Mouse (Mus musculus): ENCODE measurements around the gene Hist1h2bh.
A peak's percentile ranks its signal among the peaks of the same experiment; 100 is the strongest.
"Not testable (repeated sequence)": the region's sequence is repeated elsewhere in the genome, so short reads cannot be mapped to it uniquely, and the experiment has no call there.

The Hist1h2bh gene

DNA sequence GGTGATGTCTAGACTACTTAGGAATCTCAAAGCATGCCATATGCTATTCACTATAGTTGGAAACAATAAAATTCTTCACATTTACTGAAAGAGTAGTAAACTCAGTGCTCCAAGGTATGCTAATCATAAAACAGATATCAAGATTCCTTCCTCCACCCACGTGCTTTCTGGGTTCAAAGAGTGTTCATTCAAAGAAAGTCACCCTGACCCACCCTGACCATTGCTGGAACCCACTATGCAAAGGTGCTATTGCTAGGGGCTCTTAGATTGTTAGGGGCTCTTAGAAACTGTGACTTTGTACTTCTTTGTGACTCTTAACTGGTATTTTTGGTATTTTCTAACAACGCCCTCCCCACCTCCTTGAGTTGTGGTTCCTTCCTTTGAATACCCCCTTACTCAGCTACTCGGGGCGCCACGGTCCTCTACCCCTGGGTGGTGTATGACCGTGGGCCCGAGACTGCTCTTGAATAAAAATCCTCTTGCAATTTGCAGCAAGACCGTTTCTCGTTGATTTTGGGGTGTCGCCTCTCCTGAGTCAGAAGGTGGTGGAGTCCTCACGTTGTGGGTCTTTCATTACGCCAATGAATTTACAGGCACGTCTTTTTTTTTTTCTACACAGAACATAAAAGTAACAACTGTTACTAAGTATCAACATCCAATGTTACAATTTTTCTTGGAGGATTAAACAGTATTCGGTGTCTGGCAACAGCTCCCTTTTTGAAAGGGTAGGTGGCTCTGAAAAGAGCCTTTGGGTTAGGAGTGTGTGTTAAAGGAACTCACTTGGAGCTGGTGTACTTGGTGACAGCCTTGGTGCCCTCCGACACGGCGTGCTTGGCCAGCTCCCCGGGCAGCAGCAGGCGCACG lies 30.1 kb upstream of the Hist1h2bh start:
- DNase-seq = not testable (repeated sequence)

DNA sequence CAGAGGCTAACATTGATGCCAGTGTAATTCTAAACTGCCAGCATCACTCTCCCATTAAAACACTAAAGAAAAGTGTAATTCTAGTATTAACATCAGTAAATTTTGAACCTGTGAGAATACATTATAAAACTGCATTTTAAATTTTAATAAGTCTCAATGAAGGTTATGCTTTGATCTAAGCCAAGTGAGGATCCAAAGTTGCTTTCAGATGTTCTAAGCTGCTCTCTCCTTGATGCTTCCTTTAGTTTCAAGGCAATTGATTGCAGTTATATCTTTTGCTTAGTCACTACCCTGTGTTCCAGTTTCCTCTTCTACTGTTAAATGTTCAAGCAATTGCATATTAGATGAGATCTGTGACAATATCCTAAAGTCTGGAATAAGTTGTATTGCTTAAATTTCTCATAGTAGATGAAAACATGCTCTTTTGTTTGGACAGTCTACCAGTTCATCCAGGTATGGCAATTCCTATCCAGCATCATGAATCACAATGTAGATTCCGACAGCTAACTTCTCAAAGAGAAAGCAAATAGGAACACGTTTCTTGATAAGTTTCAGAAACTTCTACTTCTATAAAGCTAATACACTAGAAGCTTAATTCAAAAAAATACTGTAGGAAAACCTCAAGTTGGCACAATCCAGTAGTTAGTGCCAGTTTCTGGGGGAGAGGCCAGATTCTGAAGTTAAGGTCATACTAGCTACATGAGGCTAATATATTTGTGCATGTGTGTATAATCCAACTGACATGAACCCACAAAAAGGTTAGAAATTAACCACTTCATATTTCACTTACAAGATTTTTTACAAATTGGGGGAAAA lies 29.2 kb upstream of the Hist1h2bh start:
- DNase-seq = no peak

DNA sequence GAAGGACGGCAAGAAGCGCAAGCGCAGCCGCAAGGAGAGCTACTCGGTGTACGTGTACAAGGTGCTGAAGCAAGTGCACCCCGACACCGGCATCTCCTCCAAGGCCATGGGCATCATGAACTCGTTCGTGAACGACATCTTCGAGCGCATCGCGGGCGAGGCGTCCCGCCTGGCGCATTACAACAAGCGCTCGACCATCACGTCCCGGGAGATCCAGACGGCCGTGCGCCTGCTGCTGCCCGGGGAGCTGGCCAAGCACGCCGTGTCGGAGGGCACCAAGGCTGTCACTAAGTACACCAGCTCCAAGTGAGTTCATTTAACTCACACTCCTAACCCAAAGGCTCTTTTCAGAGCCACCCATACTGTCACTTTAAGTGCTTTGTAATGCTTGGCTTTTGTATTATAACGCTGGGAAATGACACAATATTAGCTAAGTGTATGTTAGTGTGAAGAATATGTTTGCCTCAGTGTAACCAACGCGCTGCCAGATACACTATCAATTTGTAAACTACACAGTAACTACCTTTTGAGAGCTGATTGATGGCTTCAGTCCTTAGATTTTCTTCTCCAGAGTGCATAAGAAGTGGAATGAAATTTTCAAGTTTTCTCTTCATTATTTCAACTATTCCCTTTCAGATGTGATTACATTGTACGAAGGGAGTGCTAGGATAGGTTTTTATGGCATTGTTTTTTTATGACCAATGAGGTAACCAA lies 28.5 kb upstream of the Hist1h2bh start:
- DNase-seq = not testable (repeated sequence)

DNA sequence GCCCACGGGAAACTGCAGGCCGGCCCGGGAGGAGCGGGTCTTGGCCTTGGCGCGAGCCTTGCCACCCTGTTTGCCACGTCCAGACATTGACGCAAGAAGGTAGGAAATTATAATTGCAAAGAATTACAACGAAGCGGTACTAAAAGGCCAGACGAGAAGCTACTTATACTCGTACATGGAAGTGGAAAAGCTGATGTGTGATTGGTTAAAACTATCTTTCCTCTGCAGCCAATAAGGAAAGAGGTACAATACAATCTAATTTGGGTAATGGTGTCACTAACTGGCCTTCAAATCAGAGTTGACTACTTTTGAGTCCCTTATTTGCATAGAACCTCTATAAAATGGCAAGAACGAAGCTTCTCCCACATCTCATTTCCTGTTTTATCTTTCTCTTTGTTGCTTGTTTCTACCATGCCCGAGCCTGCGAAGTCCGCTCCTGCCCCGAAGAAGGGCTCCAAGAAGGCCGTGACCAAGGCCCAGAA lies 27.9 kb upstream of the Hist1h2bh start, which contains the start of the genes Hist1h2ae and Hist1h2bg:
Gene Hist1h2ae (minus strand): TSS at position 199 of the 482 bp plus-strand sequence.
Gene Hist1h2bg (plus strand): TSS at position 375 of the 482 bp plus-strand sequence.
- peak; percentile 69 for DNase-seq

DNA sequence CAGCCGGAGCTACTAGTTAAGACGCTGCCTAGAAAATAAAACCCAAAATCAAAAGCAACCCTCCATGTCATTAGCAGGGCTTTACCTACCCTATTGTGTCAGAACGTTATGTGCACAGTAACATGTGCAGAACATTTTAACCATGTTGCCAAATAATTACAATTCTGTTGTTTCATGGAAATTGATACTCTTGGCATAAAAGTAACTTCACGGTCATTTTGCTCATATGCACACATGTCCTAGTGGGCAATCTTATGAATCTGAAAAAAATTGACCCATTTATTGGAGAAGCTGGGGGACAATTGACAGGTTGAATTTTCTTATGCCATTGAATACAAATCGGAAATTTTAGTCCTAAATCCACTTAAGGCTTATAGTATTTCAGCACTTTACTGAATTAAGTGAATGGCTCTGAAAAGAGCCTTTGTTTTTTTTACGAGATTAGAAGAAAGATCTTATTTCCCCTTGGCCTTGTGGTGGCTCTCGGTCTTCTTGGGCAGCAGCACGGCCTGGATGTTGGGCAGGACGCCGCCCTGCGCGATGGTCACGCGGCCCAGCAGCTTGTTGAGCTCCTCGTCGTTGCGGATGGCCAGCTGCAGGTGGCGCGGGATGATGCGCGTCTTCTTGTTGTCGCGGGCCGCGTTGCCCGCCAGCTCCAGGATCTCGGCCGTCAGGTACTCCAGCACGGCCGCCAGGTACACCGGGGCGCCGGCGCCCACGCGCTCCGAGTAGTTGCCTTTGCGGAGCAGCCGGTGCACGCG lies 27.2 kb upstream of the Hist1h2bh start:
- DNase-seq = not testable (repeated sequence)

DNA sequence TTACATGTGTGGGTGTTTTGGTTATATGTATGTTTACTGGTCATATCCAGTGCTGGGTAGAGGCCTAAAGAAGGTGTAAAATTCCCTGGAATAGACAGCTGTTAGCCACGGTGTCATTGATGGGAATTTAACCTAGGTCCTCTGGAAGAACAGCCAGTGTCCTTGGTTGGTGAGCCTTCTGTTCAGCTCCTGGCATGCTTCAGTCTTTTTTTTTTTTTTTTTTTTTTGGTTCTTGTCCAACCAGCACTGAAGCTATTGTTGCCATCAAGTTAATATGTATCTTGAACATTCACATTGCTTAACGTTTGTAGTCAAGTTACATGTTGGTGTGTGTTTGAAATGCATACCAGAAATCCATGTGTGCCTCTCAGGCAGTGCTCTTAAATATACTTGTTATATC lies 21.3 kb upstream of the Hist1h2bh start:
- DNase-seq = no peak

DNA sequence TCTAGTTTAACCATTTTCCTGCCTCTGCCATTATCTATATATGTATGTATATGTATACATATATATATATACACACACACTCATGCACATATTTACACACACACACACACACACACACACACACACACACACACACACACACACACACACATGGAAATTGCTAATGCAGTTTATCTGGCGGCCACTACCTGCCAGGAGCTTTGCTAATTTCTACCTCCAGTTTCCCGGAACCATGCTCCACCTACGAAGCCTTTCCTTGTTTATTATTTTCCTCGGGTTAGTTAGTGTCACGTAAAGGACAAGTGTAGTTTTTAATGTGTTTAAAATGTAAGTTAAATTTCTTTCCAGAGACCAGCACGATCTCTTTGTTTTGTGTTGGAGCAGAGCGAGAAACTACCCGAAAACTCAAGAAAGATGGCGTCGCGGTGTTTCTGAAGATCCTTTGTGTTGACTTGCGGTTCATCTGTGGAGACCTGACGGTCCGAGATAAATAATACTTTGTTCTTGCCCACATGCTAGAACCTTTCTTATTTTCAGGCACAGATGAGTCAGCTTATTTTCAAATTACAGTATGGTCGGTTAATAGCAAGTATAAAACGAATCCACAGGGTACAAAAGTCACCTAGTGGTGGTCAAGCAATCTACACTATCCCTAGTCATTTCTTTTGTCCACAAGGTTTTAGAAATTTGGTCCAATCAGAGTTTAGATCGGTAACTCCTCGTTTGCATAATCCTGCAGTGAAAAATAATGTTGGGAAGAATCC lies 19.7 kb upstream of the Hist1h2bh start:
- DNase-seq = peak; percentile 51

DNA sequence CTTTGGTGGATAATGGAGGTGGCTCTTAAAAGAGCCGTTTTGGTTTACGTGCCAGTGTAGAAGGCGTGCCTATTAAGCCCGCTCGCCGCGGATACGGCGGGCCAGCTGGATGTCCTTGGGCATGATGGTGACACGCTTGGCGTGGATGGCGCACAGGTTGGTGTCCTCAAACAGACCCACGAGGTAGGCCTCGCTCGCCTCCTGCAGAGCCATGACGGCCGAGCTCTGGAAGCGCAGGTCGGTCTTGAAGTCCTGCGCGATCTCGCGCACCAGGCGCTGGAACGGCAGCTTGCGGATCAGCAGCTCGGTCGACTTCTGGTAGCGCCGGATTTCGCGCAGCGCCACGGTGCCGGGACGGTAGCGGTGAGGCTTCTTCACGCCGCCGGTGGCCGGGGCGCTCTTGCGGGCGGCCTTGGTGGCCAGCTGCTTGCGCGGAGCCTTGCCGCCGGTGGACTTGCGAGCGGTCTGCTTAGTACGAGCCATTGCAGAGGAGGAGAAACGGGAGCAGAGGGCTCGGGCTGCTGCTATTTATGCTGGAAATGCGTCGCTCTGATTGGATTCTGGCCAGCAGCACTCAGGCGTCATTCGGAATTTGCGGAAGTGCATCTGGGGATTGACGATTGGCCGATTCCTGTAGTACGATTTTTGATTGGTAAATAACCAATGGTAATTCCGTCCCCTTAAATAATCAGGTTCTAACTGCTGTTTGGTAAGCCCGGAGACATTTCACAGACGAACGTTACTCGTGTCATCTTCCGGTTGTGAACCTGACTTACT lies 18.9 kb upstream of the Hist1h2bh start, which contains the start of gene Hist1h3e:
Gene Hist1h3e (minus strand): TSS at position 487 of the 777 bp plus-strand sequence.
- peak; percentile 95 for DNase-seq

DNA sequence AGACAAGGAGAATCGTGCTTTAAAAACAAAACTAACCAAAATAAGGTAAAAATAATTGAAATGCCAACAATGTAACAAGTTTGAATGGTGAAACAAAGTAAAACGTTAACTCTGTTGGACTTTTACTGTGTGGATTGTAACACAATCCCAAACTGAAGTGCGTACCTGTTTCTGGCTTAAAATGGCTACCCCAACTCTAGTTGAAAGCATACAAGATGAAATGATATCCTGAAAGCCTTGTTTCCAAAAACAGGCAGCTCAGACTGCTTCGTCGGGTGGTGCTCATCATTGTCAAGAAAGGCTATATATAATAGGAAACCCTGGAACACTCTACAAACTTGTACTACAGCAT lies 18.3 kb upstream of the Hist1h2bh start:
- DNase-seq = not testable (repeated sequence)

DNA sequence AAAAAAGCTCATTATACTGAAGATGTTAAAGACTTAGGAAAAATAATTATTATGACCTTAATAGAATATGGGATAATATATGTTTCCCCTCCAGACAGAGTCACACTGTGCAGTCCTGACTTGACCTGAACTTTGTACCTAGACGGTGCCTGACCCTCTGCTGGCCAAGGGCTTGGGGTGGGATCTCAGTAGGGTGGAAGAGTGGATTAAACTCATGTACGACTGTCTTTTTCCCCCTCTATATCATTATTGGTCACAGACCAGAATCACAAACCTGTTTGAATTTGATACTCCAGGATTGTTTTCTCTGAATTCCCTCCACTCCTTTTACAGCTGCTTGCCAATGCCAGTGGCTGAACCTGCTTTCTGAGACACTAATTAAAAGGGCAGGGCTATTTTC lies 17.5 kb upstream of the Hist1h2bh start:
- DNase-seq = not testable (repeated sequence)

DNA sequence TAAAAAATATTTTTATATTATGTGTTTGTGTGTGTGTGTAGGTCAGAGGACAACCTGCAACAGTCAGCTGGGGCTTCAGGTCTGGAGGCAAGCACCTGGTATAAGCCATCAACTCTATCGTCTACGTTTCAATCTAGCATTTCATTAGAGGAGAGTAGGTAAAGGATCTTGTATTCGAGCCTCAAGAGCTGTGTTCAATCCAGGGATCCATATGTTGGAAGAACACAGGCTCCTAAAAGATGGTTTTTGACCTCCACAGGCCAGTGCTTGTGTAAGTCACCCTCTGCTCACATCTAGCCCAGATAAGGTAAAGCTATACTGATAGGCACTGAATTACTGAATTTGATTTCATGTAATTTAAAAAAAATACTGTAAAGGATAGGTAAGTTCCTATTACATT lies 13.7 kb upstream of the Hist1h2bh start:
- DNase-seq = no peak

DNA sequence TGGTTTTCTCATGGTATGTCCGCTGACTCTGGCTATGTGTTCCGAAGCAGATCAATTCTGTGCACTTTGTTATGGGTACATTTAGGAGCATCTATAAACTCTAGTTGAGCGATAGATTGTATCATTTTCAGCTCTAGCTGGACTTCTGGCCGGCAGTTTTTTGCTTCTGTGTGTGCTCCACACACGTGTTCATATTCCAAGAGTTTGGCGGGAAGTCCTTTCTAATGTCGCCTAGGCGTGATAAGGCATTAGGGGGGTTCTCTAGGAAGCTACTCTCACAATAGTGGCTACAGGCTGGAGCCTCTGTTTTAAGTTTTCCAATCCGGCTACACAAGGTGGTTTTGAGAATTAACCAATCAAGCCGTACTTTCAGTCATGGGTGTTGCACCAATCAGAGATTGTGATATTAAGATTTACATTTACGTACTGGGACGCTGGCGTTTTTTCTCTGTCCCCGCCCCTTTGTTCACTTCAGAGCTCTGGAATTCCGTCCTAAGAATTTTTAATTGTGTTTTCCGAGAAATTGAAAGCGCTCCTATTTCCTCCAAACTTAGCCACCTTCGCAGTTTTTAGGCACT lies 12.7 kb upstream of the Hist1h2bh start:
- DNase-seq = peak; percentile 85

DNA sequence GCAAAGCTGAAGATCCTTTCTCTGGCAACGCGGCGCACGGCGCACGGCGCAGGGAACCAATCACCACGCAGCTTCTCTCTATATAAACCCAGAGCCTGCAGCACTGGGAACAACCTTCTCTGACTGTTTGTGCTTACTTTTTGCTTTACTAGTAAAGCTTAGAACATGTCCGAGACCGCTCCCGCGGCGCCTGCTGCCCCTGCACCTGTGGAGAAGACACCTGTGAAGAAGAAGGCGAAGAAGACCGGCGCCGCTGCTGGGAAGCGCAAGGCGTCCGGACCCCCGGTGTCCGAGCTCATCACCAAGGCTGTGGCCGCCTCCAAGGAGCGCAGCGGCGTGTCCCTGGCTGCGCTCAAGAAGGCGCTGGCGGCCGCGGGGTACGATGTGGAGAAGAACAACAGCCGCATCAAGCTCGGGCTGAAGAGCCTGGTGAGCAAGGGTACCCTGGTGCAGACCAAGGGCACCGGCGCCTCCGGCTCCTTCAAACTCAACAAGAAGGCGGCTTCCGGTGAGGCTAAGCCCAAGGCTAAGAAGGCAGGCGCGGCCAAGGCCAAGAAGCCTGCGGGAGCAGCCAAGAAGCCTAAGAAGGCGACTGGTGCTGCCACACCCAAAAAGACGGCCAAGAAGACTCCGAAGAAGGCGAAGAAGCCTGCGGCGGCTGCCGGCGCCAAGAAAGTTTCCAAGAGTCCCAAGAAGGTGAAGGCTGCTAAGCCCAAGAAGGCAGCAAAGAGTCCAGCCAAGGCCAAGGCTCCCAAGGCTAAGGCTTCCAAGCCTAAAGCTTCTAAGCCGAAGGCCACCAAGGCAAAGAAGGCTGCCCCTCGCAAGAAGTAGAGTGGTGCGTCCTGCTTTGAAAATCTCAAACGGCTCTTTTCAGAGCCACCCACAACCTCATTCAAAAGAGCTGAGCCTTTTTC lies 12.0 kb upstream of the Hist1h2bh start:
- peak; percentile 83 for DNase-seq

DNA sequence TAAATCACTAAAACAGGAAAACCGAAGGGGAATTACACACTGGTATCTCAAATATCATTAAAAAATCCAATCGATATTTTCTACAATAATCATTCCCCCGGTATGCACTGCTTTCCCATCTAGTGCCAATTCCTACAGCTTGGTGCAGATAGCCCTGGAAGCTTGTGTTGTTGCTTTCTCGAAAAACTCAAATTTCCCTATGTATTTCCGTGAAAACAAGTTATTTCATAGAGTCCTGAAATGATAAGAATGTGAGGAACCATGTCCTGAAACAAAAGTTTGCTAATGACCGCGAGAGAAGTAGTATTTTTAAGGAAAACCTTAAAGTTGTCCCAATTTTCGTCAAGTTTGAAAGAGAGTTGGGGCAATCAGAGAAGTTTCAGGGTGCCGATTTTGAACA lies 11.2 kb upstream of the Hist1h2bh start:
- no peak for DNase-seq

DNA sequence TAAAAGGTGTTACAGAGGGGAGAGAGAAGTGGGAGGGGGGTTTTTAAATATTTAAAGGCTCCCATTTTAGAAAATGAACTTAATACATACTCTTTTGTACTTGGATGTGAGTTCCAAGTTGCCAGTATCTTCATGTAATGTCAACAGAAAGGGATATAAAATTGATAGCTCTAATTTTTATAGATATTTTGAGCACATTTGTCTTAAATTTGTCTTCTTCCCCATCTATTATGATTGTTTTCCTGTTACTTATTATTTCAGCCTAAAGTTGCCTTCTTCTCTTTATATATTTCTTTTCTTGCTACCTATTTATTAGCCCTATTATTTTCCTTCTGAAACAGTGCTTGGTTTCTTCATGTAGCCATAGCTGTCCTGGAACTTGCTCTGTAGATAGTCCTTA lies 9.8 kb upstream of the Hist1h2bh start, which contains the start of gene Hist1h1d:
Gene Hist1h1d (plus strand): TSS at position 301 of the 400 bp plus-strand sequence.
- DNase-seq = no peak

DNA sequence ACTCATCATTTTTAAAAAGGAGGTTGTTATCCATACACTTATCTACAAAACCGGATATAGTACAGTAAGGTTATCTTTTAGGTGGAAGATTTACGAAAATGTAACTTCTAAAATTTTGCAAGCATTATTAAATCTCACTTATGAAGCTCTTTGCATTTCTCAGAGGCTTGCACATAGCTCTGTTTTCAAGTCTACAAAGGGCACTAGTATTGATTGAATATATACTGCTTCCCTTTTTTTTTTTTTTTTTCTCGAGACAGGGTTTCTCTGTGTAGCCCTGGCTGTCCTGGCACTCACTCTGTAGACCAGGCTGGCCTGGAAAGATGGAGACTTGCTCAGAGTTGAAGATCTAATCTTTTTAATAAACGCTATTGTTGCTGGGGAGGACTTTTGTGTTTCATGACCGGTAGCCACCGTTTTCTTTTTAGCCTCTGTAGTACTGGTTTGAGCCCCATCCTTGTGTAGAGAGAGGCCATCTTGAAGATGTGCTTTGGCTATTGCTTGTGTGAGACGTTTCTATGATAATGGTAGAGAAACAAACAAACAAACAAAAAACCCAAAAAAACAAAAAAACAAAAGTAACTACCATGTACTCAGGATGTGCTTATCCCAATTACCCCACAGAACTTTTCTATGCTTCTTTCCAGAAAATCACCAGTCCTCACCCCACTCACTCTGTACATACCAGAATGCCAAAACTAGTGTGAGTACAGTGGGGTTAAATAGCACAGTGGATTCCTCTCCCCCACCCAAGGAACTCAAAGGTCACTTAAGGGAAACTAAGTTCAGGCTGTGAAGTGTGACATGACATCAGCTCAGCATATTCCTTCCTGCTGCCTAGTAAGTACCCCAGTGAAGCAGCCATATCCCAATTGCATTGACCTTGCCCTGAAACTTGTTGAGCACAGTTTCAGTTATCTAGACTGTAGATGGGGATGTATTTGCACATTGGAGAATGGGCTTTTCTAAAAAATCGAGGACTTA lies 9.0 kb upstream of the Hist1h2bh start:
- DNase-seq = no peak

DNA sequence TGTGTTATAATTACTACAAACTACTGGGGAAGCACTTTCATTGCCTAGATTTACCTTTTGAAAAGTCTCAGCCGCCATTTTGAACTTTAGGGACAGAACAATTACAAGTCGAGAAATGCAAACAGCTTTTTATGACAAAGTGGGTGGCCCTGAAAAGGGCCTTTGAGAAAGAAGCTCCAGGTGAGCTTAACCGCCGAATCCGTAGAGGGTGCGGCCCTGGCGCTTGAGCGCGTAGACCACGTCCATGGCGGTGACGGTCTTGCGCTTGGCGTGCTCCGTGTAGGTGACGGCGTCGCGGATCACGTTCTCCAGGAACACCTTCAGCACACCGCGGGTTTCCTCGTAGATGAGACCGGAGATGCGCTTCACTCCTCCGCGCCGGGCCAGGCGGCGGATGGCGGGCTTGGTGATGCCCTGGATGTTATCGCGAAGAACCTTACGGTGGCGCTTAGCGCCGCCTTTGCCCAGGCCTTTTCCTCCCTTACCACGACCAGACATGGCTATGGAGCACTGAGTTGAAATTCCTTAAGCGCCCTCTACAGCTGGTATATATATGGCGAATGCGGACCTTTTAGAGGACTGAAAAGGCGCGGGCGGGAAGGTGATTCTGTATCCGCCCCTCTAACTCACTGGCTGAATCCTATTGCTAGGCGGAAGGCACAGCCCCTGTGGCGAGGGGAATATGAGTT lies 8.1 kb upstream of the Hist1h2bh start, which contains the start of gene Hist1h4f:
Gene Hist1h4f (minus strand): TSS at position 503 of the 689 bp plus-strand sequence.
- peak; percentile 91 for DNase-seq
